Mouse (Mus musculus): ENCODE data around the gene Olfr1373. TPM values are rescaled to one million over a fixed set of nuclear protein-coding genes. Genes with fewer than 3 reads are reported as not detected.
"Not testable (repeated sequence)": the region's sequence is repeated elsewhere in the genome, so short reads cannot be mapped to it uniquely, and the experiment has no call there.

Olfr1373 gene
- polyA plus RNA-seq, 1 experiment from 2014 or later, result not detected

DNA sequence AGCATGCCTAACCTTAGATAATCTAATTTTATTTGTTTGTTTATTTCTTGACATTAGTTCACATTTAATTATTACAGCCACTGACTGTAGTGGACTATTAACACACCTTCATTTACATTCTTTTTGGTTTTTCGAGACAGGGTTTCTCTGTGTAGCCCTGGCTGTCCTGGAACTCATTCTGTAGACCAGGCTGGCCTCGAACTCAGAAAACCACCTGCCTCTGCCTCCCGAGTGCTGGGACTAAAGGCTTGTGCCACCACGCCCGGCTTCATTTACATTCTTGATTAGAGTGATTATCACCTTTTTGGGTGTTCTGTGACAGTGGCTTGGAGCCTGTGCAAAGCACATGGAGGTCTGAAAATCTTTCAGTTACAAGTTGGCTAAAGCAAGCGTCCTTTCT, 29.2 kb downstream of the Olfr1373 start:
- not testable (repeated sequence) for H3K9me3 ChIP-seq (ENCODE audit: control insufficient read depth, low read length); H3K4me2 ChIP-seq (replicated peaks; ENCODE audit: low read depth, low read length); H3K9ac ChIP-seq (ENCODE audit: low read depth, low read length); H3K4me3 ChIP-seq (ENCODE audit: low read length); H3K4me1 ChIP-seq (ENCODE audit: control insufficient read depth, insufficient read depth, low read length); ATAC-seq (ENCODE audit: low FRiP score, low TSS enrichment); H3K27me3 ChIP-seq (ENCODE audit: control insufficient read depth, insufficient read depth, low read length); H3K27ac ChIP-seq (ENCODE audit: low read depth, low read length)
- WGBS, result 96% methylated on average over 6 of the region's 6 CpGs
- H3K36me3 ChIP-seq (ENCODE audit: control insufficient read depth, insufficient read depth, low read length), result peaks cover 77% of the 10 kb centered on the region

DNA sequence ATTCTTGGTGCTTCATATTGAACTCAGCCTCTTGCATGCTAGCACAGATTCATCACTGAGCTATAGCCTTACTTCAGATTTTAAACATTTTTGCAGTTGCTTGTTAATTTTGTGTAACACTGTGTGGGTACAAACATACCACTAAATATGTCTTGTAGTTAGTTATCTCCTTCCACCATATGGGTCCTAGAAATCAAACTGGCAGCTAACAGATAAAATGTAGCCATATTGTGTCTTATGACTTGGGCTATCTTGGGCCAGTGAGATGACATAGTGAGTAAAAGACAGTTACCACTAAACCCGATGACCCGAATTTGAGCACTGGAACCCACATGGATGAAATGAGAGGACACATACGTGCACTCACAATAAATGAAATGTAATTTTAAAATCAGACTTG, 29.8 kb downstream of the Olfr1373 start:
- no peak overlapping the region for H3K4me3 ChIP-seq (ENCODE audit: low read length)
- peaks cover 73% of the 10 kb centered on the region for H3K36me3 ChIP-seq (ENCODE audit: control insufficient read depth, insufficient read depth, low read length)

DNA sequence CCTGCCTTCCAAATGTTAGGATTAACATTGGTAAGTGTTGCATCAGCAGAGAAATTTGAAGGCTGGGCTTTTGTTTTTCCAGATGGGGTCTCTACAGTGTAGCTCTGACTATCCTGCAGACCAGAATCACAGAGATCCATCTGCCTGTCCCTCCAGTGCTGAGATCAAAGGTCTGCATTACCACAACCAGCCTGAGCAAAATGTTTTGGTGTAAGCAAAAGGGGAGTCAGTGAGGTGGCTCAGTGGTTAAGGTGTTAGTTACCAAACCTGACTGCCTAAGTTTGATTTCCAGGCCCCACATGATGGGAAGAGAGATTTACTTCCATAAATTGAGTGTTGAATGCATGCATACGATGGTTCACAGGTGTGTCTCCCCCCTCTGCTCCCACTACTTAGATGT, 35.9 kb downstream of the Olfr1373 start:
- ATAC-seq (ENCODE audit: low FRiP score, low TSS enrichment), result no peak
- Histone ChIP-seq H3K27ac (ENCODE audit: low read depth, low read length) (no peak overlapping the region), H3K4me1 (ENCODE audit: control insufficient read depth, insufficient read depth, low read length) (0 out of 2 replicates have a peak, but pooled peaks cover 2% of the 10 kb centered on the region), H3K36me3 (ENCODE audit: control insufficient read depth, insufficient read depth, low read length) (peaks cover 14% of the 10 kb centered on the region), H3K9ac (ENCODE audit: low read depth, low read length) (no peak overlapping the region), H3K4me2 (replicated peaks; ENCODE audit: low read depth, low read length) (no peak overlapping the region), H3K4me3 (ENCODE audit: low read length) (no peak overlapping the region), H3K9me3 (ENCODE audit: control insufficient read depth, low read length) (no peaks in the 10 kb centered on the region), H3K27me3 (ENCODE audit: control insufficient read depth, insufficient read depth, low read length) (no peaks in the 10 kb centered on the region)
- 91% methylated on average over 1 of the region's 1 CpGs for WGBS

More for the DNA sequence above, 29.8 kb downstream of the Olfr1373 start:
- H3K4me1 ChIP-seq (ENCODE audit: control insufficient read depth, insufficient read depth, low read length), result no peaks in the 10 kb centered on the region
- no peak overlapping the region for H3K4me2 ChIP-seq (replicated peaks; ENCODE audit: low read depth, low read length)
- 92% methylated on average over 3 of the region's 3 CpGs for WGBS
- no peak overlapping the region for H3K9ac ChIP-seq (ENCODE audit: low read depth, low read length)
- ATAC-seq (ENCODE audit: low FRiP score, low TSS enrichment), result no peak
- H3K9me3 ChIP-seq (ENCODE audit: control insufficient read depth, low read length), result peaks cover 4% of the 10 kb centered on the region; the same call in 1 of the 2 replicates
- H3K27me3 ChIP-seq (ENCODE audit: control insufficient read depth, insufficient read depth, low read length), result no peaks in the 10 kb centered on the region
- H3K27ac ChIP-seq (ENCODE audit: low read depth, low read length), result no peak overlapping the region

DNA sequence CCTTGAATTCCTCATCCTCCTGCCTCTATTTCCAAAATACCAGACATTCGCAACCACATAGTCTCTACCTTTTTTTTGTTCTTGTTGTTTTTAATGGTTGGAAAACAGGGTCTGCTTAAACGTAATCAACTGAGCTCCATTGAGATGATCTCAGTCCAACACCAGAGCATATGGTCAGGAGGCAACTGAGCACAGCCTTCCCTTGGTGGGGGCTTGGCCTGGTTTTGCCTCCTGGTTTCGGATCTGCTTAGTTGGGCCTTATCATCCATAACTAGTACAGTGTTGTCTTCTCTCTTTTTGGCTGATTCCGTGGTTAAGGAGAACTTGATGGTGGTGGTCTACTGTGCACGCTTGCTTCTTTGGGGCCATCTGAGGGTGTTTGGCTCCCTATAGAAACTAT, 36.5 kb downstream of the Olfr1373 start:
- no peak overlapping the region for H3K9ac ChIP-seq (ENCODE audit: low read depth, low read length)
- no peak overlapping the region for H3K4me2 ChIP-seq (replicated peaks; ENCODE audit: low read depth, low read length)
- H3K27me3 ChIP-seq (ENCODE audit: control insufficient read depth, insufficient read depth, low read length), result no peaks in the 10 kb centered on the region
- H3K4me1 ChIP-seq (ENCODE audit: control insufficient read depth, insufficient read depth, low read length), result 0 out of 2 replicates have a peak, but pooled peaks cover 2% of the 10 kb centered on the region
- peaks cover 8% of the 10 kb centered on the region; the same call in 1 of the 2 replicates for H3K36me3 ChIP-seq (ENCODE audit: control insufficient read depth, insufficient read depth, low read length)
- no peak for ATAC-seq (ENCODE audit: low FRiP score, low TSS enrichment)
- no peak overlapping the region for H3K27ac ChIP-seq (ENCODE audit: low read depth, low read length)
- no peaks in the 10 kb centered on the region for H3K9me3 ChIP-seq (ENCODE audit: control insufficient read depth, low read length)
- 92% methylated on average over 5 of the region's 5 CpGs for WGBS
- no peak overlapping the region for H3K4me3 ChIP-seq (ENCODE audit: low read length)

DNA sequence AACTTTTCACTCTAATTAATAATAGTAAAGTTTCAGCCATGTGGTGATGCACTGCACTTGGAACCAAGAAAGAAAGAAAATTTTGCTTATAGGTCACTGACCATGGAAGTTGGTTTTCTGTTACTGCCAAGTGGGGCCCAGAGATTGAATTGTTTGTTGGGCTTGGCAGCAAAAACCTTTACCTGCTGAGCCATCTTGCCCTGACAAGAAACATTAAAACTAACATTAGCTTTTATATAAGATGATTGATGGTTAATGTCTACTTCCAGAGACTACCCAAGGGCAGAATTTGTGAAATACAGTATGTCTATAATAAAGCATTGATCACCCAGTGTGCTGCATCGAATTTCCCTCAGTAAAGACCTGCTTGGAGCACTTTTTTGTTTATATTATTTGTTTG, 38.9 kb downstream of the Olfr1373 start:
- peaks cover 7% of the 10 kb centered on the region for H3K4me1 ChIP-seq (ENCODE audit: control insufficient read depth, insufficient read depth, low read length)
- H3K4me3 ChIP-seq (ENCODE audit: low read length), result no peak overlapping the region
- H3K27ac ChIP-seq (ENCODE audit: low read depth, low read length), result no peak overlapping the region
- H3K36me3 ChIP-seq (ENCODE audit: control insufficient read depth, insufficient read depth, low read length), result no peaks in the 10 kb centered on the region
- no peak for ATAC-seq (ENCODE audit: low FRiP score, low TSS enrichment)
- H3K9ac ChIP-seq (ENCODE audit: low read depth, low read length), result no peak overlapping the region
- no peak overlapping the region for H3K4me2 ChIP-seq (replicated peaks; ENCODE audit: low read depth, low read length)
- H3K9me3 ChIP-seq (ENCODE audit: control insufficient read depth, low read length), result no peaks in the 10 kb centered on the region
- 90% methylated on average over 1 of the region's 1 CpGs for WGBS
- no peaks in the 10 kb centered on the region for H3K27me3 ChIP-seq (ENCODE audit: control insufficient read depth, insufficient read depth, low read length)

DNA sequence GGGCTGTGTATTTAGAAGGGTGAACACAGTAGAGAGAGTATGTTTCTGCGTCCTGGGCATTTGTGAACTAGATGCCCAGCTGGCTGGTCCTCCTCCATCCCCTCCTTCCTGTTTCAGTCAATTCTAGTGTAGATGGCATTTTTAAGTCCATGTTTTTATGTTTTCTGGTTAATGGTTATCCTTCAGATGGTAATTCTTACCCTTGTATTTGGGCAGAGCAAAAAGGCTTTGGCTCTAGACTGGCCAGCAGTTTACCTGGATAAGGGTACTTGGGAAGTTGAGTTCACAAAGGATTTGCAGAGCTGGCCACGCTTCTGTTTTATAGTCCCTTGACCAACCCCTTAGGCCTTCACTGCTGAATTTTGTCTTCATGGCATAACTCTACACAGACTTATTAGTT, 39.3 kb downstream of the Olfr1373 start:
- Histone ChIP-seq H3K27ac (ENCODE audit: low read depth, low read length) (no peak overlapping the region), H3K4me3 (ENCODE audit: low read length) (no peak overlapping the region), H3K4me2 (replicated peaks; ENCODE audit: low read depth, low read length) (no peak overlapping the region), H3K36me3 (ENCODE audit: control insufficient read depth, insufficient read depth, low read length) (no peaks in the 10 kb centered on the region), H3K4me1 (ENCODE audit: control insufficient read depth, insufficient read depth, low read length) (peaks cover 10% of the 10 kb centered on the region), H3K27me3 (ENCODE audit: control insufficient read depth, insufficient read depth, low read length) (no peaks in the 10 kb centered on the region), H3K9ac (ENCODE audit: low read depth, low read length) (no peak overlapping the region), H3K9me3 (ENCODE audit: control insufficient read depth, low read length) (no peaks in the 10 kb centered on the region)
- ATAC-seq (ENCODE audit: low FRiP score, low TSS enrichment), result no peak
- 88% methylated on average over 2 of the region's 2 CpGs for WGBS

DNA sequence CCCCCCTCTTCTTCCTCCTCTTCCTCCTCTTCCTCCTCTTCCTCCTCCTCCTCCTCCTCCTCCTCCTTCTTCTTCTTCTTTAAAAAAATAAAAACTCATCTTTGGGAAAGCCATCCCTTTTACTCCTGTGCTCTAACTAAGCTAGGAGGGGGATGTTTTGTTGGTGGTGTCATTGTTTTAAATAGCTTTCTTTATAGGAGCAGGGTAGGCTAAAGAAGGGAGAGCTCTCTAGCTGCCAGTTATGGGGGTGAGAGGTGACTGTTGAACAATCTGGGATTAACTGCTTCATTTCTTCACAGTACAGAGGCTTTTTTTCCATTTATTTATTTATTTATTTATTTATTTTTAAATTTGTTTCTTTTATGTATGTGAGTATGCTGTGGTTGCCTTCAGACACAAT, 39.8 kb downstream of the Olfr1373 start:
- Histone ChIP-seq H3K9me3 (ENCODE audit: control insufficient read depth, low read length) (no peaks in the 10 kb centered on the region), H3K4me2 (replicated peaks; ENCODE audit: low read depth, low read length) (no peak overlapping the region), H3K27ac (ENCODE audit: low read depth, low read length) (no peak overlapping the region), H3K4me3 (ENCODE audit: low read length) (no peak overlapping the region), H3K36me3 (ENCODE audit: control insufficient read depth, insufficient read depth, low read length) (no peaks in the 10 kb centered on the region; the same call in 1 of the 2 replicates), H3K4me1 (ENCODE audit: control insufficient read depth, insufficient read depth, low read length) (peaks cover 12% of the 10 kb centered on the region), H3K27me3 (ENCODE audit: control insufficient read depth, insufficient read depth, low read length) (no peaks in the 10 kb centered on the region), H3K9ac (ENCODE audit: low read depth, low read length) (no peak overlapping the region)
- no peak for ATAC-seq (ENCODE audit: low FRiP score, low TSS enrichment)

DNA sequence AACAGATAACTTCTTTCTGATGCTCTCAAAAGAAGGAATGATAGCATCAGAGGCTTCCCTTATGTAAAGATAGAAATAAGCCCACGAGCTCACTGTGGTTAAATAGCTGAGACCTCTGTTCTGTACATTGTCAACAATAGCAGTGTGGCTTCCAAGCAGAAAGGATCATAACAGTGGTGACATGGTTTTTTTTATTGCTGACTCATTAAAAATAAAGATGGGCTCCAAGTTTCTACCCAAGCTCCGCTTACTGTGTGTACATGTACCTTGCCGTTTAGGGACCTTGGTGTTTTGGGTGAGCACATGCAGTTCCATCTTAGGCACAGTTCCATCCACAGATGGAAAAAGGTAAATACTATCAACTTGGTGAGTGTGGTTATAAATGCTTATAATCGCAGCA, 42.4 kb downstream of the Olfr1373 start:
- H3K4me2 ChIP-seq (replicated peaks; ENCODE audit: low read depth, low read length), result no peak overlapping the region
- H3K36me3 ChIP-seq (ENCODE audit: control insufficient read depth, insufficient read depth, low read length), result no peaks in the 10 kb centered on the region; the same call in 1 of the 2 replicates
- H3K27ac ChIP-seq (ENCODE audit: low read depth, low read length), result no peak overlapping the region
- no peak for ATAC-seq (ENCODE audit: low FRiP score, low TSS enrichment)
- no peaks in the 10 kb centered on the region for H3K27me3 ChIP-seq (ENCODE audit: control insufficient read depth, insufficient read depth, low read length)
- no peak overlapping the region for H3K9ac ChIP-seq (ENCODE audit: low read depth, low read length)
- 87% methylated on average over 4 of the region's 4 CpGs for whole genome bisulfite sequencing
- H3K9me3 ChIP-seq (ENCODE audit: control insufficient read depth, low read length), result no peaks in the 10 kb centered on the region
- H3K4me1 ChIP-seq (ENCODE audit: control insufficient read depth, insufficient read depth, low read length), result peaks cover 15% of the 10 kb centered on the region
- H3K4me3 ChIP-seq (ENCODE audit: low read length), result no peak overlapping the region

DNA sequence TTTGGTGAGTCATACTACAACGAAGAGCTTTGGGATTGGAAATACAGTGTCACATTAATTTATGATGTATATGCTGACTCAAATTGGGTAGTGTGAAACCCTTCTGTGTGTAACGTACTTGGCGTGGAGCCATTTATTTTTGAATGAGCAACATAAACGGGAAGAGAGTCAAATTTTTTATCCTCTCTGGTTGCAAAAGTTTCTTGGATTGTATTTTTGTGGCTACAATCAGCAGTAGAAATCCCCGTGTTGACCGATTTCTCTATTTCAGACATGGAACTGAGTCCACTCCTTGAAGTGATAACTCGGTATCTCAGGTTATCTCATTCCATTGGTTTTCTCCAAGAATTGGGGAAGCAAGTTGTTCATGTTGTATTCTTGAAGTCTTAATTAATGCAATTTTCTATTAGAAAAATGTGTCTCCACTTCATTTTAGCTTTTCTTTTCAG, 45.5 kb downstream of the Olfr1373 start:
- Histone ChIP-seq H3K4me2 (replicated peaks; ENCODE audit: low read depth, low read length) (peak overlapping the region; percentile 76), H3K4me3 (ENCODE audit: low read length) (peak overlapping the region; percentile 86), H3K9ac (ENCODE audit: low read depth, low read length) (peak overlapping the region; percentile 99)

More for the DNA sequence above, 45.5 kb downstream of the Olfr1373 start:
- ATAC-seq (ENCODE audit: low FRiP score, low TSS enrichment), result no peak
- Histone ChIP-seq H3K9me3 (ENCODE audit: control insufficient read depth, low read length) (no peaks in the 10 kb centered on the region), H3K36me3 (ENCODE audit: control insufficient read depth, insufficient read depth, low read length) (no peaks in the 10 kb centered on the region; the same call in 1 of the 2 replicates), H3K27ac (ENCODE audit: low read depth, low read length) (peak overlapping the region; percentile 99; the same call in 1 of the 2 replicates), H3K27me3 (ENCODE audit: control insufficient read depth, insufficient read depth, low read length) (no peaks in the 10 kb centered on the region), H3K4me1 (ENCODE audit: control insufficient read depth, insufficient read depth, low read length) (peaks cover 15% of the 10 kb centered on the region)
- 6% methylated on average over 7 of the region's 7 CpGs for WGBS
